Mouse (Mus musculus): ENCODE measurements at regions not wholly inside any gene's neighbourhood (a gene's known extent, or its start where the extent isn't known, plus 50 kb on each side); places are given as distances from the start of the nearest gene placed in this dataset.

DNA sequence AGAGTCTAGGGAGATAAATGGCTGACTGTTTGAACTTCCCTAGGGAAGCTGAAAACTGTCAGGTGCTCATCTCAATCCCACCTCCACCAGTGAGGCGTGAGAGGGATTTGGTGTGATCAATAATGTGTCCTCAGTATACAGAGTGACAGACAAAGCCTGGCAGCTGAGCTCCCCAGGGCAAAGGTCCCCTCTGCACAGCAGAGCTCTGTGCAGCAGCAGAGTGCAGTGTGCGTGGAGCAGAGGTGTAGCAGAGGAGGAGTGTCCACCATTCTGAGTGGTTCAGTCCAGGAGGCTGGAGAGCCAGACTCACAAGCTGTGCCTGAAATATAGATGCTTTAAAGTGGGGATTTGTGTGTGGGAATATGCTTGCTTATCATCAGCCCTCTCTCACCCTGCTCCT is 112.8 kb upstream of the Etl4 start:
- intact Hi-C loops (cut with DNase I), result no loop called here
- peak in 1 of 2 experiments; percentile 11 for DNase-seq (ENCODE audit: low spot score in 2 of 2)
